Mouse (Mus musculus) embryonic facial prominence, embryonic 13.5 days (tissue): Measurements from ENCODE around the gene Unc93a. TPM values are rescaled to one million over a fixed set of nuclear protein-coding genes. Genes with fewer than 3 reads are reported as not detected.
A peak's percentile ranks its signal among the peaks of the same experiment; 100 is the strongest.
"Not testable (repeated sequence)": the region's sequence is repeated elsewhere in the genome, so short reads cannot be mapped to it uniquely, and the experiment has no call there.

Experiments
- ATAC-seq: fragments of 200-750 bp; cut with Nextera tagmentation; 2 replicates; pipeline ENCODE4 v1.8.0; 2017; ENCODE audit warnings: low read depth; ENCODE audit not compliant: insufficient number of reproducible peaks, insufficient read depth, low FRiP score, low TSS enrichment
- H3K27ac ChIP-seq: fragments of 300-500 bp; sonication (generic); 2 replicates; pipeline ENCODE4 v1.5.1; 2015; ENCODE audit warnings: moderate library complexity, mild to moderate bottlenecking, inconsistent platforms
- H3K27me3 ChIP-seq: fragments of 300-500 bp; sonication (generic); 2 replicates; pipeline ENCODE4 v1.6.1; 2015; ENCODE audit warnings: mild to moderate bottlenecking, inconsistent platforms
- H3K36me3 ChIP-seq: fragments of 300-500 bp; sonication (generic); 2 replicates; pipeline ENCODE4 v1.6.1; 2015; ENCODE audit warnings: mild to moderate bottlenecking, inconsistent platforms
- H3K4me1 ChIP-seq: fragments of 300-500 bp; sonication (generic); 2 replicates; pipeline ENCODE4 v1.6.1; 2015; ENCODE audit warnings: inconsistent platforms
- H3K4me2 ChIP-seq: fragments of 300-500 bp; sonication (generic); 2 replicates; pipeline ENCODE4 v1.6.1; 2015; ENCODE audit warnings: moderate library complexity, mild to moderate bottlenecking, inconsistent platforms
- H3K4me3 ChIP-seq: fragments of 300-500 bp; sonication (generic); 2 replicates; pipeline ENCODE4 v1.5.1; 2015; ENCODE audit warnings: mild to moderate bottlenecking, inconsistent platforms
- H3K9ac ChIP-seq: fragments of 300-500 bp; sonication (generic); 2 replicates; pipeline ENCODE4 v1.6.1; 2015; ENCODE audit warnings: mild to moderate bottlenecking, inconsistent platforms
- H3K9me3 ChIP-seq: fragments of 300-500 bp; sonication (generic); 2 replicates; pipeline ENCODE4 v1.6.1; 2016; ENCODE audit warnings: inconsistent platforms
- WGBS: fragments of 180-500 bp; shearing (Covaris S2); methylation state at CpG from one replicate; pipeline ENCODE4 v1.1.7; 2015; ENCODE audit warnings: mixed read lengths; 5-methylcytosine and 5-hydroxymethylcytosine counted together
- polyA plus RNA-seq: library from polyadenylated mRNA; unstranded; fragments of >200 nt; fragmentation: Nextera tagmentation; extraction: Ambion mirVana; gene quantifications from 2 replicates; pipeline ENCODE4 v1.2.1, GENCODE M21; 2015

Gene Unc93a
- polyA plus RNA-seq: not detected in 2 replicates

- not testable (repeated sequence) for H3K9ac ChIP-seq, H3K9me3 ChIP-seq, H3K4me2 ChIP-seq, H3K36me3 ChIP-seq, H3K27ac ChIP-seq, H3K27me3 ChIP-seq, ATAC-seq, H3K4me1 ChIP-seq, H3K4me3 ChIP-seq
- whole genome bisulfite sequencing: 84% methylated on average over 3 of the region's 4 CpGs
Observed at GRCm38 (mm10) chr17:13131710-13132109, at the start of gene Unc93a. Gene Unc93a (minus strand): TSS chr17:13131810.

DNA sequence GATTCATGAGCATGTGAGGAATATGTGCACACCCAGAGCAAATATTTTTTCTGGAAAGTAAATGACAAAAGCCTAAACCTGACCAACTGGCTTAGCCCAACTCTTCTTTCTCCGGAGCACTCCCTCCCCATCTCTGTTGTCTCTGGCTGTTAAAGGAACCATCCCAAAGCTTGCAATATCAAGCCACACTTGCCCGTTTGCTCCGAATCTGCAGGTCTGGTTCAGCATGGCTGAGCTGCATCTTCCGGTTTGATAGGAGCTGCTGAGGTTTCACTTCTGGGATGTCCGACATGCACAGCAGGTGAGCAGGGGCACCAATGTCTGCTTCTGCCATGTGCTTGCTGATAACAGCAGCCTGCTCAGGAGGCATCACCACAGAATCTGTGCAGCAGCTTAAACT is 48.9 kb upstream of the Unc93a start:
- H3K9ac ChIP-seq, H3K4me3 ChIP-seq, H3K4me2 ChIP-seq, H3K27me3 ChIP-seq, ATAC-seq, H3K4me1 ChIP-seq, H3K27ac ChIP-seq, H3K36me3 ChIP-seq: not testable (repeated sequence)
- peaks cover 20% of the 10 kb centered on the region for H3K9me3 ChIP-seq
- WGBS: 90% methylated on average over 5 of the region's 5 CpGs

- not testable (repeated sequence) for ATAC-seq, H3K27me3 ChIP-seq, H3K9ac ChIP-seq, H3K4me2 ChIP-seq, H3K4me1 ChIP-seq, H3K36me3 ChIP-seq, H3K4me3 ChIP-seq, H3K27ac ChIP-seq
- peaks cover 15% of the 10 kb centered on the region for H3K9me3 ChIP-seq
- WGBS: 82% methylated on average over 4 of the region's 4 CpGs
Observed at GRCm38 (mm10) chr17:13179021-13179420, 47.4 kb upstream of the Unc93a start.

DNA sequence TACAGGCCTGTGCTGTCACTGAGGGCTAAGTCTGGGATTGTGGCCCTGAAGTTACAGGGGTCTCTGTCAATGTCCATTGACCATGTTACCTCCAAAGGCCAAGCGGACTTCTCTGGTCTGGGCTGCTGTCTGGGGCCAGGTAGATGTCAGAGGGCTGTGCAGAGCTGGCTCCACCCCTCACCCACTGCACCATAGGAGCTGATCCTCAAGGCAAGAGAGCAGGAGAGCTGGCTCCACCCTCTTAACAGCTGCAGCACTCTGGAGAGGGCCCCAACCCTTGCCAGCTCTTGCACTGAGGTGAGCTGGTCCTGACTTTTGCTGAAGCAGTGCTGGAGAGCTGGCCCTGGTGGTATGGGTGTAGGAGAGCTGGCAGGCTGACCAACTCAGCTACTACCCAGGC is 46.2 kb upstream of the Unc93a start:
- H3K36me3 ChIP-seq, H3K27ac ChIP-seq, H3K4me3 ChIP-seq, H3K9ac ChIP-seq, H3K4me2 ChIP-seq, H3K4me1 ChIP-seq, H3K27me3 ChIP-seq: not testable (repeated sequence)
- H3K9me3 ChIP-seq: peaks cover 15% of the 10 kb centered on the region
- 0 out of 2 replicates have a peak, but pooled peaks have one; percentile 50 for ATAC-seq
- WGBS: 55% methylated on average over 1 of the region's 1 CpGs

DNA sequence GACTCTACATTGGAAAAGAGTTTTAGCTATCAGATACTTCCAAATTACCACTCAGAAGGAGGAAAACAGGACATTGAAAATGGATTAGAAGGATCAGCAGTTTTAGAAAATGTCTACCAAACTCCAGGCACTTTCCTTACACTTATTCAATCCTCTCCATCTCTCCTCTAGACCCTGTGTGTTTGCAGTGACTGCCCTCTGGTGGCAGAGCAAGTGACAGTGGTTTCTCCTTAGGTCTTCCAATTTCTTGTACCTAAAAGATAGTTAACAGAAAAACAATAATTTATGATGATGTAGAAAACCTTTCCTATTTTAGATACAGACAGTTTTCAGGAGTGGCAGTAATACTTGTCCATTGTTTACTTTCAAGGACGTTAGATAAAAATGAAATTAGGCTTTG is 44.0 kb upstream of the Unc93a start:
- H3K9me3 ChIP-seq: not testable (repeated sequence)
- 57% methylated on average over 1 of the region's 1 CpGs for WGBS

DNA sequence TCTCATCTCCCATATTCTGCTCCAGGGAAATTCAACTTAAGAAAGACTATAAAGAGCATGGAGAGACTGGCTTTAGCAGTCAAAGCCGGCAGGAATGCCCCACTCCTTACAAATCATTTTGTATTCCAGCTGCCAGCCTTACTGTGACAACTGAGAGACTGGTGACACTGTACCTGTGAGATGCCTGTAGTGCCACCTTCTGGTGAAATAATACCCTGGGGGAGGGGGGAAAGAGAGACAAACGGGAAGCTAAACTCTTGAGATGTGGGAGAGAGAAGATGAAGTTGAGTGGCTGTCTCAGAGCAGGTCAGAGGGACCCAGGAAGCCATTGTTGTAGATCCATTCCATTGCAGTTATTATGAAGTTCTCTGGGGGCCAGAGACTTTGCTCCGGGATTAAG is 42.4 kb upstream of the Unc93a start:
- not testable (repeated sequence) for H3K9ac ChIP-seq, H3K4me3 ChIP-seq, H3K36me3 ChIP-seq, H3K27me3 ChIP-seq, H3K27ac ChIP-seq, H3K4me2 ChIP-seq, ATAC-seq, H3K4me1 ChIP-seq, H3K9me3 ChIP-seq
- 61% methylated on average over 2 of the region's 3 CpGs for WGBS

More for the DNA sequence above, 44.0 kb upstream of the Unc93a start:
- H3K36me3 ChIP-seq, H3K4me2 ChIP-seq, H3K4me1 ChIP-seq, H3K27ac ChIP-seq, H3K27me3 ChIP-seq, H3K9ac ChIP-seq, ATAC-seq, H3K4me3 ChIP-seq: not testable (repeated sequence)

DNA sequence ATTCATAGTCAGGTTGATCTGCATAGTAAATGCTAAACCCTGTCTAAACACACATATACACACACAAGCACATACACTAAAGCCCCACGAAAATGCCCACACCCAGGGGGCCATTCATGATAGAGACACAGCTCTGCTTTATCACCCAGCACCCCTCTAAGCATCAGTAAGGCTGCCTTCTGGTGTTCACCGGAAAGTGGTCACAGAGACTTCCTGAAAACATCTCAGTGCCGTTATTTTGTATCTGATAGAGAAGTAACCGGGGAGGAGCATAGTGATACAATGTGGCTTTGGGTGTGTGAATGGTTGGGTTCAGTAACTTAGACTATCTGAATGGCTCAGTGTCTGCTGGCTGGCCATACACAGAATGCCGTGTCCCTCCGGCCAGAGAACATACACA is 42.0 kb upstream of the Unc93a start:
- not testable (repeated sequence) for H3K36me3 ChIP-seq, ATAC-seq, H3K4me1 ChIP-seq, H3K4me2 ChIP-seq, H3K9ac ChIP-seq, H3K9me3 ChIP-seq, H3K27me3 ChIP-seq, H3K4me3 ChIP-seq, H3K27ac ChIP-seq
- WGBS: 87% methylated on average over 6 of the region's 6 CpGs

DNA sequence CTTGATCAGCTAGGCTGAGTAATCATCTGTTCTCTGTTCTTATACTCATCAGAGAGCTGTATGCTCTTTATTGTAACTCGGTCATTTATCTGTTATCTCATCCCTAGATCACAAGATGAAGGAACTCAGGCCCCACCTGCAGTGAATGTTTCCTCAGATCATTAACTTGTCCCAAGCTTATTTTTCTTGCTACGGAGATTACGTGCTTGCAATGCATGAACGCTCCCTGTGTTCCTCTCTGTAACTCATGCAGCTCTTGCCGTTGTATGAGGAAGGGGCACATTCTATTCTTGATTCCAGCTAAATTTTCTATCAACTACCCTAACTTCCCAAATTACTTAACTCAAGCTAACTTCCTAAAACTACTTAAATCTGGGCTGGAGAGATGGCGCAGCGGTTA is 14.5 kb upstream of the Unc93a start:
- H3K4me3 ChIP-seq, ATAC-seq, H3K9me3 ChIP-seq, H3K9ac ChIP-seq, H3K4me1 ChIP-seq, H3K27ac ChIP-seq, H3K27me3 ChIP-seq, H3K4me2 ChIP-seq, H3K36me3 ChIP-seq: not testable (repeated sequence)
- 89% methylated on average over 7 of the region's 7 CpGs for WGBS

- not testable (repeated sequence) for H3K27me3 ChIP-seq, H3K4me1 ChIP-seq, H3K36me3 ChIP-seq, H3K4me2 ChIP-seq, H3K27ac ChIP-seq, H3K9me3 ChIP-seq, H3K4me3 ChIP-seq, ATAC-seq, H3K9ac ChIP-seq
- WGBS: 85% methylated on average over 4 of the region's 4 CpGs
Observed at GRCm38 (mm10) chr17:13144580-13145215, 13.1 kb upstream of the Unc93a start.

DNA sequence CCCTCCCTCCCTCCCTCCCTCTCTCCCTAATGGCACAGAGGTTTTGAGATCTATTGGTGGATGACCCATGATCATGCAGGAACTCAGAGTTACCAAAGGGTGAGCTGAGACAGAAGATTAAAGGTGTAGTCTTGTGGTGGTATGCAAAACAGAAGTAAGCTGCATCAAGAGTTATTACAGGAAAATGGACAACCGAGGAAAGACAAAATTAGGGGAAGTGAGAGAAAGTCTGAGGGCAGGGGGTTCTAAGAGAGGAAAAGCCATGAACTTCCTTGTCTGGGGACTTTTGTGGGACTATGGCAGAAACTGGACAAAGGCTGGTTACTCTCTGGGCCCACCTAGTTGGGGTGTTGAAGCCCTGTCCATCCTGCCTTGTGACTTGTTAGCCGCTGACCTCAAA is 11.1 kb upstream of the Unc93a start:
- no CpG with 5 or more reads among the region's 2 CpGs for WGBS
- not testable (repeated sequence) for H3K4me1 ChIP-seq, H3K36me3 ChIP-seq, H3K4me2 ChIP-seq, H3K9me3 ChIP-seq, H3K9ac ChIP-seq, H3K27ac ChIP-seq, H3K27me3 ChIP-seq, ATAC-seq, H3K4me3 ChIP-seq

- 80% methylated on average over 2 of the region's 6 CpGs for WGBS
- H3K4me1 ChIP-seq, H3K27ac ChIP-seq, H3K36me3 ChIP-seq, ATAC-seq, H3K27me3 ChIP-seq, H3K4me2 ChIP-seq, H3K4me3 ChIP-seq, H3K9me3 ChIP-seq, H3K9ac ChIP-seq: not testable (repeated sequence)
Observed at GRCm38 (mm10) chr17:13135356-13135755, 3.7 kb upstream of the Unc93a start.

- not testable (repeated sequence) for H3K4me3 ChIP-seq, H3K4me1 ChIP-seq, ATAC-seq, H3K9ac ChIP-seq, H3K27me3 ChIP-seq, H3K36me3 ChIP-seq, H3K9me3 ChIP-seq, H3K4me2 ChIP-seq, H3K27ac ChIP-seq
- WGBS: 90% methylated on average over 8 of the region's 8 CpGs
Observed at GRCm38 (mm10) chr17:13132352-13132751, 742 bp upstream of the Unc93a start.
